Mouse (Mus musculus) brain, embryonic 14.5 days (tissue): ENCODE measurements at regions not wholly inside any gene's neighbourhood (a gene's known extent, or its start where the extent isn't known, plus 50 kb on each side); places are given as distances from the start of the nearest gene placed in this dataset.

ENCODE experiments used
- CTCF ChIP-seq: fragments of 200-500 bp; IDR thresholded peaks from 2 replicates; pipeline ENCODE4 v1.5.1; 2012; ENCODE audit warnings: inconsistent platforms, mild to moderate bottlenecking, moderate library complexity, borderline replicate concordance; ENCODE audit not compliant: insufficient read depth, insufficient read length; ENCODE audit errors: extremely low read depth
- POLR2A ChIP-seq: fragments of 200-500 bp; IDR thresholded peaks from 2 replicates; pipeline ENCODE4 v1.6.1; 2012; ENCODE audit warnings: mild to moderate bottlenecking, inconsistent platforms, borderline replicate concordance; ENCODE audit not compliant: poor library complexity, insufficient read depth, insufficient read length, severe bottlenecking; ENCODE audit errors: extremely low read depth

DNA sequence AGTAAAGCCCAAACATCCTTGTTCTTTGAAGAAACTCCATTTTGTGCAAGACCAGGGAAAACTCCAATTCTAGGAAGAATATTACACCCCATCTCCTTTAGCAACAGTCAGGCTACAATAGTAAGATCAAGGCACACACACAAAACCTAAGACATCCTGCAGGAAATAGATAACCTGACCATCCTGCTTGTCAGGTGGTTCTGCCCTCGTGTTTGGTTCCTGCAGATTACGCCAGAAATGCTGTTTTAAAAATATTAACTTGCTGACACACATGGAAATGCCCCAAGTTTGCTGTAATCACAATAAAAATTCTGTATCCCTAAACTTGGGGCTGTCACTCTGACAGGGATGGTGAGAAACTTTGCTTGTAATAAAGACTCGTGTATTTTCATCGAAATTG, 251.6 kb downstream of the Kcnj3 start:
- TF ChIP-seq CTCF (no peak), POLR2A (no peak)
